In the genomic region with DNA sequence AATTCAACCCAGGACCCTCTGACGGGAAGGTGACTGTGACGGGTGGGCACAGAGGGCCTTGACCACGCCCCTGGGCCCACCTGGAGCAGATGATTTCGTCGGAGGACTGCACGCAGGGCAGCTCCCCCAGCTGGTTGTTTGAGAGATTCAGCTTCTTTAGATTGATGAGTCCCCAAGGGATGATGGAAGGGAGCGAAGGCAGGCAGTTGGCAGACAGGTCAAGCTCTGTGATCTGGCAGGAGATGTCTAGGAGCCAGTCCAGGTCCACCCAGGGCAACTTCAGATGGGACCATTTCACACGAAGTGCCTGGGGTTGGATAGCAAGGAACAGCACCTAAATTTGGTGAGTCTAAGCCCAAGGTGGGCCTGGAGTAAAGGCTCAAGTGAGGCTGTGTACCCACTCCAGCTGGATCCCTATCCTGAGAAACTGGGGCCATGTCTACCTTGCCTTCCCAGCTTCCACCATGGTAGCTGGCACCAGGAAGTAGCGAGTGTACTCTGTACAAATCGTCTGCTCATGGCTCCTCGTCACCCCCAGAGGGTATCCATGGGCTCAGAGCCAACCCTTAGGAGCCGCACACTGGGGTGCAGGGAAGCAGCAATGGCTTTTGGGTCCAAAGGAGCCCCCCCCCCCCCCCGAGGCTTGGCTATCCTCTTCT, we compare ENCODE assay signal across 14 mouse cellular contexts. TPM values are rescaled to one million over a fixed set of nuclear protein-coding genes. Genes with fewer than 3 reads are reported as not detected.
DNase-seq lines count a peak whose midpoint lies in the region; ATAC-seq and TF ChIP-seq lines count a peak whose summit lies in the region.
"Had no signal": no experiment of that assay in that cellular context is flagged by ENCODE, and none has a peak within 500 bp of the region (broad histone marks: within the 10 kb centered on the region; RNA-seq: fewer than 3 reads in every experiment).

No protein-coding gene starts in this region.

- H3K79me2 ChIP-seq in MEL (ENCODE audit: control insufficient read depth, insufficient read depth, low read length, poor library complexity) = no peaks in the 10 kb centered on the region

- H3K4me2 ChIP-seq in heart, postnatal 0 days (ENCODE audit: low read depth, low read length) = no peak overlapping the region; the same call in 1 of the 2 replicates
- peak overlapping the region; percentile 20; the same call in 1 of the 2 replicates for H3K4me2 ChIP-seq in liver, embryonic 15.5 days
- H3K4me2 ChIP-seq: forebrain, embryonic 13.5 days had no signal

- DNase-seq in heart, postnatal 0 days (ENCODE audit: low spot score) = no peak
- DNase-seq in heart, postnatal 4 days = no peak
- DNase-seq in MEL (ENCODE audit: low read depth, low spot score) = no peak
- no peak for DNase-seq in layer of hippocampus, adult 2 months (ENCODE audit: low spot score in 2 of 2)
- no peak for DNase-seq in urinary bladder, postnatal 4 days (ENCODE audit: low spot score in 2 of 2)
- DNase-seq: cerebellum, adult 9-11 months; gastrocnemius, postnatal 14 days; right cerebral cortex, postnatal 4 days had no signal

- no peak for TF ChIP-seq CTCF in heart, postnatal 0 days (IDR thresholded peaks at IDR 0.05; ENCODE audit: low read depth)
- TF ChIP-seq CTCF in MEL (IDR thresholded peaks at IDR 0.05 in 2 of 3, conservative IDR thresholded peaks at IDR 0.05 in 1 of 3; ENCODE audit: control insufficient read depth in 1 of 3, insufficient read depth in 1 of 3, low read depth in 2 of 3, low read length in 3 of 3, poor library complexity in 1 of 3, severe bottlenecking in 1 of 3) = no peak
- no peak for TF ChIP-seq CTCF in bone marrow, adult 2 months (IDR thresholded peaks at IDR 0.05; ENCODE audit: control insufficient read depth, insufficient read depth, low read length)
- TF ChIP-seq CTCF in layer of hippocampus, adult 2 months (conservative IDR thresholded peaks at IDR 0.05) = no peak

- no peak overlapping the region for H3K9ac ChIP-seq in heart, postnatal 0 days (replicated peaks; ENCODE audit: low read depth, low read length)
- no peak overlapping the region for H3K9ac ChIP-seq in MEL (ENCODE audit: control insufficient read depth, low read depth, low read length, poor library complexity, severe bottlenecking)
- no peak overlapping the region for H3K9ac ChIP-seq in liver, embryonic 15.5 days
- H3K9ac ChIP-seq: forebrain, embryonic 13.5 days had no signal

- no peak overlapping the region for H3K4me3 ChIP-seq in heart, postnatal 0 days (ENCODE audit: low read depth, low read length)
- no peak overlapping the region for H3K4me3 ChIP-seq in MEL (ENCODE audit: control insufficient read depth in 1 of 2, insufficient read depth in 1 of 2, low read depth in 2 of 2, low read length in 2 of 2)
- no peak overlapping the region for H3K4me3 ChIP-seq in bone marrow, adult 2 months (replicated peaks; ENCODE audit: control insufficient read depth, low read depth, low read length)
- no peak overlapping the region for H3K4me3 ChIP-seq in liver, embryonic 15.5 days (replicated peaks)
- H3K4me3 ChIP-seq in layer of hippocampus, adult 2 months = no peak overlapping the region
- H3K4me3 ChIP-seq: forebrain, embryonic 13.5 days had no signal

- H3K4me1 ChIP-seq in heart, postnatal 0 days (ENCODE audit: control insufficient read depth, insufficient read depth) = peaks cover 9% of the 10 kb centered on the region
- H3K4me1 ChIP-seq in MEL (ENCODE audit: control insufficient read depth in 1 of 2, insufficient read depth in 2 of 2, low read length in 2 of 2) = peaks cover 3 to 29% of the 10 kb centered on the region in 2 experiments
- peaks cover 4% of the 10 kb centered on the region for H3K4me1 ChIP-seq in bone marrow, adult 2 months (ENCODE audit: control insufficient read depth, insufficient read depth, low read length)
- H3K4me1 ChIP-seq in liver, embryonic 15.5 days (replicated peaks) = peaks cover 30% of the 10 kb centered on the region
- H3K4me1 ChIP-seq: forebrain, embryonic 13.5 days had no signal

- peaks cover 14% of the 10 kb centered on the region for H3K36me3 ChIP-seq in heart, postnatal 0 days (replicated peaks; ENCODE audit: control insufficient read depth, insufficient read depth, low read length)
- peaks cover 0 to 22% of the 10 kb centered on the region in 2 experiments; a peak in 3 of 4 replicates for H3K36me3 ChIP-seq in MEL (ENCODE audit: control insufficient read depth in 1 of 2, insufficient read depth in 2 of 2, low read length in 2 of 2)
- H3K36me3 ChIP-seq in liver, embryonic 15.5 days (replicated peaks) = peaks cover 9% of the 10 kb centered on the region; the same call in 1 of the 2 replicates

- no peak for TF ChIP-seq POLR2A in MEL (IDR thresholded peaks at IDR 0.05; ENCODE audit: control insufficient read depth in 1 of 2, insufficient read depth in 1 of 2, low read depth in 1 of 2, low read length in 2 of 2, poor library complexity in 1 of 2)
- no peak for TF ChIP-seq POLR2A in bone marrow, adult 2 months (IDR thresholded peaks at IDR 0.05; ENCODE audit: borderline replicate concordance, control insufficient read depth, low read depth, low read length)

- no peak; the same call in 1 of the 2 replicates for ATAC-seq in heart, postnatal 0 days (ENCODE audit: insufficient read depth, low read depth)
- peak; percentile 36 for ATAC-seq in liver, embryonic 15.5 days (ENCODE audit: insufficient read depth)
- ATAC-seq: forebrain, embryonic 13.5 days had no signal

- peak overlapping the region; percentile 63 for H3K27ac ChIP-seq in heart, postnatal 0 days (ENCODE audit: low read depth)
- peak overlapping the region; percentile 57 for H3K27ac ChIP-seq in MEL (ENCODE audit: control insufficient read depth, low read depth, low read length)
- H3K27ac ChIP-seq in bone marrow, adult 2 months (ENCODE audit: control insufficient read depth, insufficient read depth, low read depth, low read length, poor library complexity) = peak overlapping the region; percentile 61
- H3K27ac ChIP-seq in liver, embryonic 15.5 days (replicated peaks) = 0 out of 2 replicates have a peak overlapping the region, but pooled peaks have one; percentile 53
- H3K27ac ChIP-seq in layer of hippocampus, adult 2 months = no peak overlapping the region
- H3K27ac ChIP-seq: forebrain, embryonic 13.5 days had no signal

- WGBS in heart, postnatal 0 days = 65% methylated on average over 13 of the region's 13 CpGs
- 67% methylated on average over 13 of the region's 13 CpGs for WGBS in bone marrow, adult 2 months
- WGBS in liver, embryonic 15.5 days (ENCODE audit: insufficient replicate concordance) = 63% methylated on average over 13 of the region's 13 CpGs

- TF ChIP-seq EP300 in heart, postnatal 0 days (IDR thresholded peaks at IDR 0.05; ENCODE audit: low read depth) = no peak
- TF ChIP-seq EP300 in MEL (IDR thresholded peaks at IDR 0.05; ENCODE audit: low read depth in 1 of 2, low read length in 2 of 2) = no peak

- no peaks in the 10 kb centered on the region for H3K9me3 ChIP-seq in heart, postnatal 0 days (replicated peaks; ENCODE audit: control insufficient read depth, low read length)
- no peaks in the 10 kb centered on the region for H3K9me3 ChIP-seq in MEL (replicated peaks; ENCODE audit: insufficient read depth, low read length)
- H3K9me3 ChIP-seq in liver, embryonic 15.5 days (replicated peaks) = no peaks in the 10 kb centered on the region
- H3K9me3 ChIP-seq: forebrain, embryonic 13.5 days had no signal

- no peaks in the 10 kb centered on the region for H3K27me3 ChIP-seq in heart, postnatal 0 days (ENCODE audit: control insufficient read depth, insufficient read depth, low read length)
- no peaks in the 10 kb centered on the region for H3K27me3 ChIP-seq in MEL (ENCODE audit: control insufficient read depth in 1 of 2, insufficient read depth in 2 of 2, low read length in 2 of 2)
- H3K27me3 ChIP-seq in liver, embryonic 15.5 days = no peaks in the 10 kb centered on the region
- H3K27me3 ChIP-seq: forebrain, embryonic 13.5 days had no signal

- TF ChIP-seq RAD21 in MEL (IDR thresholded peaks at IDR 0.05; ENCODE audit: low read depth, low read length) = no peak

TF ChIP-seq in MEL, 35 proteins besides CTCF, POLR2A, EP300 and RAD21:
- TF ChIP-seq MXI1 (IDR thresholded peaks at IDR 0.05; ENCODE audit: low read depth, low read length) (no peak), MYB (IDR thresholded peaks at IDR 0.05; ENCODE audit: low read depth, low read length) (no peak), USF1 (IDR thresholded peaks at IDR 0.05; ENCODE audit: low read depth, low read length) (no peak), GATA1 (IDR thresholded peaks at IDR 0.05; ENCODE audit: low read depth, low read length) (no peak), CHD1 (IDR thresholded peaks at IDR 0.05; ENCODE audit: low read depth, low read length) (no peak)

RNA-seq across cellular contexts. Expression of gene Gm10974, which starts 57.0 kb away (rescaled TPM):
- total RNA-seq in heart, postnatal 0 days (2014; rRNA removed; ENCODE audit: low replicate concordance) = not detected in 2 replicates
- polyA plus RNA-seq in heart, postnatal 0 days (2015; fragmentation: Nextera tagmentation; extraction: Ambion mirVana) = not detected in 2 replicates
- total RNA-seq in heart, postnatal 4 days (2021) = not detected
- not detected in 2 replicates for total RNA-seq in MEL (2012; rRNA removed)
- polyA plus RNA-seq in MEL (2012; ENCODE audit: insufficient read depth in 1 of 2, insufficient read length in 2 of 2, low read depth in 1 of 2, low replicate concordance in 2 of 2, missing spikeins in 1 of 2) = not detected
- not detected in 2 replicates for polyA plus RNA-seq in bone marrow, adult 2 months (2011; ENCODE audit: insufficient read depth, insufficient read length, low replicate concordance, missing spikeins)
- polyA plus RNA-seq in liver, embryonic 15.5 days (2015; fragmentation: Nextera tagmentation; extraction: Ambion mirVana) = not detected in 2 replicates
- not detected for total RNA-seq in layer of hippocampus, adult 2 months (2021)
- total RNA-seq: adrenal gland, postnatal 36 days; gastrocnemius, postnatal 14 days had no signal
- polyA plus RNA-seq: embryonic facial prominence, embryonic 11.5 days; forebrain, embryonic 13.5 days; large intestine, adult 2 months had no signal
